Mouse (Mus musculus): ENCODE results near the gene Psen2. TPM values are rescaled to one million over a fixed set of nuclear protein-coding genes. Genes with fewer than 3 reads are reported as not detected.

Psen2 gene
- total and polyA plus RNA-seq, 3 experiments, result 23.4 to 46.1 (median 45.3) TPM

GRCm38 (mm10) chr1:180247901-180248300, 15.3 kb downstream of the Psen2 start:
- H3K9me3 ChIP-seq (replicated peaks; ENCODE audit: low read length), result no peaks in the 10 kb centered on the region
- dilution Hi-C loops (cut with MboI; ENCODE audit: extremely low pct_ligation_motif_present, extremely low pct_unique_long_range_greater_than_20kb, low sequenced_read_pairs) (no loop called here), in situ Hi-C loops (cut with MboI; ENCODE audit: low pct_ligation_motif_present, low pct_unique_long_range_greater_than_20kb, low sequenced_read_pairs) (no loop called here)
- H3K27ac ChIP-seq (ENCODE audit: insufficient read depth, low read depth), result no peak overlapping the region
- H3K79me2 ChIP-seq (replicated peaks; ENCODE audit: control insufficient read depth, extremely low read depth, insufficient read depth, poor library complexity, severe bottlenecking), result no peaks in the 10 kb centered on the region
- TF ChIP-seq USF2 (conservative IDR thresholded peaks at IDR 0.05; ENCODE audit: low read depth, low read length), result no peak
- TF ChIP-seq POLR2AphosphoS2 (IDR thresholded peaks at IDR 0.05; ENCODE audit: low read depth, low read length), result no peak
- TF ChIP-seq RCOR1 (conservative IDR thresholded peaks at IDR 0.05; ENCODE audit: low read depth, low read length), result no peak
- TF ChIP-seq ZNF384 (IDR thresholded peaks at IDR 0.05; ENCODE audit: low read depth, low read length), result no peak
- no peak for TF ChIP-seq USF1 (IDR thresholded peaks at IDR 0.05; ENCODE audit: low read depth, low read length)
- TF ChIP-seq MAX (IDR thresholded peaks at IDR 0.05; ENCODE audit: low read length), result no peak
- TF ChIP-seq ETS1 (conservative IDR thresholded peaks at IDR 0.05; ENCODE audit: low read depth, low read length), result no peak
- no peak for TF ChIP-seq BHLHE40 (IDR thresholded peaks at IDR 0.05; ENCODE audit: low read depth, low read length)
- TF ChIP-seq SMC3 (IDR thresholded peaks at IDR 0.05; ENCODE audit: low read depth, low read length), result no peak
- no peak for TF ChIP-seq TCF12 (IDR thresholded peaks at IDR 0.05; ENCODE audit: low read depth, low read length)
- no peak for TF ChIP-seq E2F4 (IDR thresholded peaks at IDR 0.05; ENCODE audit: insufficient replicate concordance, low read depth, low read length)
- no peak for TF ChIP-seq CTCF (conservative IDR thresholded peaks at IDR 0.05 in 1 of 2, IDR thresholded peaks at IDR 0.05 in 1 of 2; ENCODE audit: low read depth in 2 of 2, low read length in 2 of 2)
- TF ChIP-seq JUN (IDR thresholded peaks at IDR 0.05; ENCODE audit: insufficient read depth, low read depth, low read length), result no peak
- H3K9ac ChIP-seq (ENCODE audit: insufficient read depth, low read depth), result no peak overlapping the region
- H3K4me3 ChIP-seq (replicated peaks in 1 of 3; ENCODE audit: low read depth in 2 of 3, low read length in 2 of 3, poor library complexity in 1 of 3), result no peak overlapping the region
- peaks cover 15 to 44% of the 10 kb centered on the region in 2 experiments for H3K36me3 ChIP-seq (replicated peaks in 1 of 2; ENCODE audit: control insufficient read depth in 1 of 2, insufficient read depth in 1 of 2, low read length in 1 of 2)
- no peak for DNase-seq (ENCODE audit: extremely low read depth)
- peaks cover 8 to 58% of the 10 kb centered on the region in 2 experiments; a peak in 2 of 4 replicates for H3K4me1 ChIP-seq (ENCODE audit: control insufficient read depth in 1 of 2, insufficient read depth in 2 of 2)
- H3K4me2 ChIP-seq (ENCODE audit: insufficient read depth, low read depth, poor library complexity, severe bottlenecking), result no peak overlapping the region
- no peaks in the 10 kb centered on the region for H3K27me3 ChIP-seq (replicated peaks)

- Histone ChIP-seq H3K27me3 (replicated peaks) (no peaks in the 10 kb centered on the region), H3K4me3 (replicated peaks in 1 of 3; ENCODE audit: low read depth in 2 of 3, low read length in 2 of 3, poor library complexity in 1 of 3) (no peak overlapping the region), H3K27ac (ENCODE audit: insufficient read depth, low read depth) (no peak overlapping the region), H3K9me3 (replicated peaks; ENCODE audit: low read length) (no peaks in the 10 kb centered on the region), H3K4me2 (ENCODE audit: insufficient read depth, low read depth, poor library complexity, severe bottlenecking) (no peak overlapping the region), H3K36me3 (replicated peaks in 1 of 2; ENCODE audit: control insufficient read depth in 1 of 2, insufficient read depth in 1 of 2, low read length in 1 of 2) (peaks cover 19 to 51% of the 10 kb centered on the region in 2 experiments), H3K9ac (ENCODE audit: insufficient read depth, low read depth) (no peak overlapping the region), H3K79me2 (replicated peaks; ENCODE audit: control insufficient read depth, extremely low read depth, insufficient read depth, poor library complexity, severe bottlenecking) (no peaks in the 10 kb centered on the region), H3K4me1 (ENCODE audit: control insufficient read depth in 1 of 2, insufficient read depth in 2 of 2) (peaks cover 5 to 38% of the 10 kb centered on the region in 2 experiments; a peak in 2 of 4 replicates)
- TF ChIP-seq POLR2A (IDR thresholded peaks at IDR 0.05; ENCODE audit: low read depth, low read length) (no peak), ZKSCAN1 (IDR thresholded peaks at IDR 0.05; ENCODE audit: borderline replicate concordance, low read depth, low read length) (no peak), TCF12 (IDR thresholded peaks at IDR 0.05; ENCODE audit: low read depth, low read length) (no peak), IRF4 (IDR thresholded peaks at IDR 0.05; ENCODE audit: low read depth, low read length) (no peak), GABPA (IDR thresholded peaks at IDR 0.05; ENCODE audit: insufficient replicate concordance, low read depth, low read length) (no peak), UBTF (IDR thresholded peaks at IDR 0.05; ENCODE audit: low read depth, low read length) (no peak), MAZ (IDR thresholded peaks at IDR 0.05; ENCODE audit: low read depth, low read length) (no peak), ZC3H11A (IDR thresholded peaks at IDR 0.05; ENCODE audit: low read depth, low read length) (no peak), BHLHE40 (IDR thresholded peaks at IDR 0.05; ENCODE audit: low read depth, low read length) (no peak), EP300 (IDR thresholded peaks at IDR 0.05; ENCODE audit: low read length) (no peak), PAX5 (IDR thresholded peaks at IDR 0.05; ENCODE audit: low read length) (no peak), KAT2A (IDR thresholded peaks at IDR 0.05; ENCODE audit: insufficient replicate concordance, low read length) (no peak), RCOR1 (conservative IDR thresholded peaks at IDR 0.05; ENCODE audit: low read depth, low read length) (no peak), USF1 (IDR thresholded peaks at IDR 0.05; ENCODE audit: low read depth, low read length) (no peak)
- no peak for DNase-seq (ENCODE audit: extremely low read depth)
- in situ Hi-C loops (cut with MboI; ENCODE audit: low pct_ligation_motif_present, low pct_unique_long_range_greater_than_20kb, low sequenced_read_pairs), result no loop called here
- dilution Hi-C loops (cut with MboI; ENCODE audit: extremely low pct_ligation_motif_present, extremely low pct_unique_long_range_greater_than_20kb, low sequenced_read_pairs), result no loop called here
Observed at GRCm38 (mm10) chr1:180245741-180246507, 17.3 kb downstream of the Psen2 start.

Measured in CH12.LX (cell line).